Mouse (Mus musculus) mouse embryonic stem cell (cell line): ENCODE measurements around the gene Usp53.

Experiments
- in situ Hi-C, 2 experiments: fragments of 300-500 bp; cut with MboI; formaldehyde crosslinking; loops; 1 replicate in 1 of 2; 3 replicates in 1 of 2; pipeline ENCODE4 v1.14.3; 2019 to 2020; ENCODE audit warnings: low sequenced_read_pairs in 2 of 2, low pct_unique_long_range_greater_than_20kb in 1 of 2, mixed read lengths in 1 of 2; ENCODE audit not compliant: unreplicated experiment in 1 of 2

Usp53 gene

GRCm38 (mm10) chr3:122984249-122985182, at the start of gene Usp53:
TSS of gene Usp53 (minus strand) at chr3:122984510.
- in situ Hi-C loops, result no loop called here

GRCm38 (mm10) chr3:123033804-123034203, 49.5 kb upstream of the Usp53 start:
- in situ Hi-C loops, result no loop called here

- in situ Hi-C loops, result no loop called here
Observed at GRCm38 (mm10) chr3:123025634-123026033, 41.3 kb upstream of the Usp53 start.

- in situ Hi-C loops, result no loop called here
Observed at GRCm38 (mm10) chr3:123024496-123025234, 40.4 kb upstream of the Usp53 start.

- in situ Hi-C loops, result no loop called here
Observed at GRCm38 (mm10) chr3:123018792-123019191, 34.5 kb upstream of the Usp53 start.

GRCm38 (mm10) chr3:123013476-123013875, 29.2 kb upstream of the Usp53 start:
- in situ Hi-C loops, result no loop called here

GRCm38 (mm10) chr3:123009417-123009816, 25.1 kb upstream of the Usp53 start:
- in situ Hi-C loops, result no loop called here

GRCm38 (mm10) chr3:123007386-123007785, 23.1 kb upstream of the Usp53 start:
- in situ Hi-C loops, result no loop called here

- in situ Hi-C loops, result no loop called here
Observed at GRCm38 (mm10) chr3:123001053-123001452, 16.7 kb upstream of the Usp53 start.

GRCm38 (mm10) chr3:122998511-122998910, 14.2 kb upstream of the Usp53 start:
- in situ Hi-C loops, result no loop called here

GRCm38 (mm10) chr3:122996968-122997367, 12.7 kb upstream of the Usp53 start:
- in situ Hi-C loops, result no loop called here

GRCm38 (mm10) chr3:122986906-122987305, 2.6 kb upstream of the Usp53 start:
- in situ Hi-C loops, result no loop called here

GRCm38 (mm10) chr3:122986386-122986785, 2.1 kb upstream of the Usp53 start:
- in situ Hi-C loops, result no loop called here

- in situ Hi-C loops, result no loop called here
Observed at GRCm38 (mm10) chr3:122985183-122985944, 1.1 kb upstream of the Usp53 start.

GRCm38 (mm10) chr3:122983849-122984248, 461 bp downstream of the Usp53 start:
- in situ Hi-C loops, result no loop called here

GRCm38 (mm10) chr3:122975964-122976363, 8.3 kb downstream of the Usp53 start:
- in situ Hi-C loops, result no loop called here

GRCm38 (mm10) chr3:122975363-122975762, 8.9 kb downstream of the Usp53 start:
- in situ Hi-C loops, result no loop called here

- in situ Hi-C loops, result no loop called here
Observed at GRCm38 (mm10) chr3:122974833-122975232, 9.5 kb downstream of the Usp53 start.
